Mouse (Mus musculus) stomach, embryonic 14.5 days (tissue): ENCODE measurements around the gene Trio. TPM values are rescaled to one million over a fixed set of nuclear protein-coding genes. Genes with fewer than 3 reads are reported as not detected.
"Not testable (repeated sequence)": the region's sequence is repeated elsewhere in the genome, so short reads cannot be mapped to it uniquely, and the experiment has no call there.

Experiments used
- ATAC-seq: fragments of 200-750 bp; cut with Nextera tagmentation; 2 replicates; pipeline ENCODE4 v1.8.0; 2017; ENCODE audit warnings: low read depth, moderate TSS enrichment; ENCODE audit not compliant: insufficient number of reproducible peaks, insufficient read depth, low FRiP score
- H3K27ac ChIP-seq: fragments of 300-500 bp; sonication (generic); 2 replicates; pipeline ENCODE4 v1.5.1; 2014; ENCODE audit warnings: mild to moderate bottlenecking, low read length, moderate library complexity, mixed read lengths
- H3K27me3 ChIP-seq: fragments of 300-500 bp; sonication (generic); 2 replicates; pipeline ENCODE4 v1.6.1; 2014; ENCODE audit warnings: low read length, control low read depth, mixed read lengths; ENCODE audit not compliant: control insufficient read depth, insufficient read depth
- H3K36me3 ChIP-seq: fragments of 300-500 bp; sonication (generic); 2 replicates; pipeline ENCODE4 v1.6.1; 2014; ENCODE audit warnings: mild to moderate bottlenecking, control low read depth, low read length, moderate library complexity, mixed read lengths; ENCODE audit not compliant: control insufficient read depth, insufficient read depth
- H3K4me1 ChIP-seq: fragments of 300-500 bp; sonication (generic); 2 replicates; pipeline ENCODE4 v1.6.1; 2014; ENCODE audit warnings: low read length, control low read depth, mixed read lengths; ENCODE audit not compliant: control insufficient read depth, insufficient read depth
- H3K4me2 ChIP-seq: fragments of 300-500 bp; sonication (generic); replicated peaks from 2 replicates; pipeline ENCODE4 v1.6.1; 2014; ENCODE audit warnings: low read depth, low read length, control low read depth
- H3K4me3 ChIP-seq: fragments of 300-500 bp; sonication (generic); 2 replicates; pipeline ENCODE4 v1.5.1; 2014; ENCODE audit warnings: low read depth, low read length, control low read depth
- H3K9ac ChIP-seq: fragments of 300-500 bp; sonication (generic); replicated peaks from 2 replicates; pipeline ENCODE4 v1.6.1; 2014; ENCODE audit warnings: low read depth, mild to moderate bottlenecking, control low read depth, low read length, moderate library complexity, mixed read lengths
- H3K9me3 ChIP-seq: fragments of 300-500 bp; sonication (generic); 2 replicates; pipeline ENCODE4 v1.6.1; 2016; ENCODE audit warnings: low read depth, low read length, control low read depth; ENCODE audit not compliant: control insufficient read depth
- WGBS: fragments of 180-500 bp; shearing (Covaris S2); extraction: QIAGEN DNeasy Blood & Tissue Kit; methylation state at CpG from one replicate; pipeline ENCODE4 v1.1.7; 2014; 5-methylcytosine and 5-hydroxymethylcytosine counted together
- polyA plus RNA-seq: library from polyadenylated mRNA; unstranded; fragments of >200 nt; fragmentation: Nextera tagmentation; extraction: Ambion mirVana; gene quantifications from 2 replicates; pipeline ENCODE4 v1.2.1, GENCODE M21; 2014

Gene Trio
- polyA plus RNA-seq, 1 experiment from 2014 or later: 54.2 TPM

DNA sequence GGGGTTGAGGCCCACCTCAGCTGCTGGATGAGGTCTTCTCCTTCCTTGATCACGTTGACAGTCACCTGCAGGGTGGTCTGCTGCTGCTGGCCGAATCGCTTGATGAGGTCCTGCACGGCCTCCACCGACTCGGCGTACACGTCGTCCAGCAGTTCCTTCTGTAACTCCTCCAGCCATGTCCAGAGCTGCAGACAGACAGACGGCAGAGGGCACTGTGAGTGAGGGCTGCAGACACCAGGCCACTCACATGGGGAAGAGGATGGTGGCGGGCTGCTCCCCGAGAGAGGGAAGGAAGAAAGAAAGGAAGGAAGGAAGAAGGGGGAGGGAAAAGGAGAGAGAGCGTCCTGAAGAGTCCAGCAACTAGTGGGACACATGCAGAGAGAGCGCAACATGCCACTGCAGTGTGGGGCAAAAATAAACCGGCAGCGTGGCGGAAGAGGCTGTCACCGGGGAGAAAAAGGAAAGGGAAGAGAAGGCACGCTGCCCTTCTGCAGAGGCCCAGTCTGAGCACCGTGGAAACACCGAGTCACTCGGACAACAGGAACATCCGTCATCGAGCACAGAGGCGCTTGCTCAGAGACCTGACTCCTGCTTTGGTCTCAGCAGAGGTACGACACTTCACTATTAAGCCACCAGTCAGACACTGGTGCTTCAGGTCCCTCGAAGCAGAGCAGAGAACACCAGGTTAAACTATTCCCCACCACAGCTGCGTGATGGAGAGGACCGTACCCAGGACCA, 169.4 kb downstream of the Trio start:
- Histone ChIP-seq H3K4me2 (no peak overlapping the region), H3K4me1 (peaks cover 3% of the 10 kb centered on the region; the same call in 1 of the 2 replicates), H3K4me3 (no peak overlapping the region), H3K9ac (no peak overlapping the region), H3K27me3 (no peaks in the 10 kb centered on the region), H3K9me3 (no peaks in the 10 kb centered on the region), H3K36me3 (peaks cover 20% of the 10 kb centered on the region), H3K27ac (no peak overlapping the region)
- ATAC-seq: no peak
- WGBS: 48% methylated on average over 29 of the region's 29 CpGs

DNA sequence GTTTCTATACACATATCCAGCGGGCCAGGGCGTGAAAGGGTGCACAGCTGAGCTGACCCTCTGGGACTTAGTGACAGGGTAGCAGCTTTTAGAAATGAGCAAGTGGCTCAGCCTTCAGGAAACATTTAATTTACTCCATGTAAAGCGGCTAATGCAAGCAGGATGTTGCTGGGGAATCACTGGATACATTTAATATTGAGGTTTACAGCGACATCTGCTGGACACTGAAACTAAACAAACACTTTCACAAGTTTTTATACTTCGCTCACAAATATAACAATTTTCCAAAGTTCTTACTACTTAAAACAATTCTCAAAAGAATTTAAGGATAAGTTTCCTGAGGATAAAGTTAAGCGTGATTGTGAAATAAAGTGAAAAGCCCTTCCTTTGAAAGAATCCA, 174.3 kb downstream of the Trio start:
- Histone ChIP-seq H3K4me2 (no peak overlapping the region), H3K9ac (no peak overlapping the region), H3K4me3 (no peak overlapping the region), H3K9me3 (no peaks in the 10 kb centered on the region), H3K4me1 (no peaks in the 10 kb centered on the region), H3K36me3 (peaks cover 58% of the 10 kb centered on the region), H3K27me3 (no peaks in the 10 kb centered on the region), H3K27ac (no peak overlapping the region)
- no peak for ATAC-seq
- 80% methylated on average over 6 of the region's 6 CpGs for WGBS

DNA sequence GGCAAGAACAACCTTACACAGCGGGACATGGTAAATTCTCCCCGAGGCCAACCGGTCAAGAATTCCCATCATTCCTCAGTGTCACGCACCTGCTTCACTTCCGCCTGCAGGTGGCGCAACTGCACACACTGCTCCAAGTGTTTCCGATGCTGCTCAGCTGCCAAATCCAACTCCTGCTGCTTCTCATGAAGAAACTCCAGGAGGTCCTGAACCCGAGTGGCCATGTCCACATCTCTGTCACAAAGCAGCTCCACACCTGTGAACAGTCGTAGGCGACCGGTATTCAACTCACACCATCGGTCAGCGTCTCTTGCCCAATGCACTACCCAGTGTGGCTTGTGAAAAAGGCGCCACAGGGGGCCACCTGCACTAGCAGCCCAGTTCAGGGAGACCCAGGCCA, 174.7 kb downstream of the Trio start:
- Histone ChIP-seq H3K4me3 (no peak overlapping the region), H3K9ac (no peak overlapping the region), H3K4me1 (no peaks in the 10 kb centered on the region), H3K4me2 (no peak overlapping the region), H3K36me3 (peaks cover 62% of the 10 kb centered on the region), H3K9me3 (no peaks in the 10 kb centered on the region), H3K27me3 (no peaks in the 10 kb centered on the region), H3K27ac (no peak overlapping the region)
- no peak for ATAC-seq
- WGBS: 87% methylated on average over 14 of the region's 14 CpGs

DNA sequence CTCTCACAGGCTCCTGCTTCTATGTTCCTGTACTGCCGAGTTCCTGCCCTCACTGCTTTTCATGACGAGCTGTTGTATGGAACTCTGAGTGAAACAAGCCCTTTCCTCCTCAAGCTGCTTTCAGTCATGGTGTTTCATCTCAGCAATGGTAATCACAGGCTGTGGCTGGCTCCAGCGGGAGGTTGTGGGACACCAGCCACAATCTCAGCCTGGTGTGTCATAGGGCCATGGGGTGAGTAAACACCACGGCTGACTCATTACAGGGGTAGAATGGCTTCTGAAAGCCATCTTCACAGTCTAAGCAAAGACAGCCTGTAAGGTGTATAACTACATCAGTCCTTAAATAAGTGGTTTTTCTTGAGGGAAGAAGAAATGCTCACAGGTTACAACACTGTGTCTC, 175.7 kb downstream of the Trio start:
- ATAC-seq: no peak
- H3K9me3 ChIP-seq: no peaks in the 10 kb centered on the region
- no peak overlapping the region for H3K4me2 ChIP-seq
- no peaks in the 10 kb centered on the region for H3K4me1 ChIP-seq
- no peak overlapping the region for H3K27ac ChIP-seq
- H3K9ac ChIP-seq: no peak overlapping the region; the same call in 1 of the 2 replicates
- H3K4me3 ChIP-seq: no peak overlapping the region
- WGBS: 89% methylated on average over 4 of the region's 4 CpGs
- no peaks in the 10 kb centered on the region for H3K27me3 ChIP-seq
- peaks cover 68% of the 10 kb centered on the region for H3K36me3 ChIP-seq

DNA sequence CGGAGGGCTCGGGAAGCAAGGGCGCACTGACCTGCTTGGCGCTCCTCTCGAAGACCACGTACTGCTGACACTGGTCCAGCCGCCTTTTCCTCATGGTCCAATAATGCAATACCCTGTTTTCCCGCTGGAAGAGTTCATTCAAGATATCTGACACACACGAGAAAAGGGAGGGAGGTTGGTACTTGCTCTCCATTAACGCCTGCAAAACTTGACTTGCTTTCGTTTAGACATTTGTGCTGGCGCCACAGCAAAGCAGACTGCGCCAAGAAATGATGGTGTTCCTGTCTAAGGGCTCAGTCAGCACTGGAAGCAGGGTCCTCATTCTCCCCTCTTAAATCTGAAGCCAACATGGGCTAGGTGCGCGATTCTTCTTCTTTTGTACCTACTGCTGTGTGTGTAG, 184.0 kb downstream of the Trio start:
- Histone ChIP-seq H3K27me3 (no peaks in the 10 kb centered on the region), H3K27ac (no peak overlapping the region), H3K36me3 (peaks cover 62% of the 10 kb centered on the region), H3K4me2 (no peak overlapping the region), H3K4me3 (no peak overlapping the region), H3K4me1 (no peaks in the 10 kb centered on the region), H3K9me3 (no peaks in the 10 kb centered on the region), H3K9ac (no peak overlapping the region)
- no peak for ATAC-seq
- WGBS: 94% methylated on average over 15 of the region's 15 CpGs

DNA sequence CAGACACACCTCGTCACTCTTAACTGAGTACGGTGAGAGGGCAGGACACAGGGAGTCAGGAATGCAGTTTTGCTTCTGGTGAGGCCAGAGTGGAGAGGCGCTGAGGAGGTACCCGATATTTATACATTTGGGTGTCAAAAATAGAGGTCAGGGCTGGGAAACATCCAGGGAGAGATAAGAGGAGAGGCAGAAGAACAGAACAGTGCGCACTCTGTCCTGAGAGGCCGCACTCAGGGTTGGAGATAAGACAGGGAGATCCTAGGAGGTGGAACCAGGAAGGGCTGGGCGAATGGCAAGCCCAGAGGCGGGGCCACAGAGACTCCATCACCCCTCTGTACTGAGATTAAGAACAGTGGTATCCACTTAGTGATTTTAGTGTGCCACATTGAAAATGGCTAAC, 185.1 kb downstream of the Trio start:
- no peaks in the 10 kb centered on the region for H3K9me3 ChIP-seq
- no peak overlapping the region for H3K27ac ChIP-seq
- H3K4me2 ChIP-seq: no peak overlapping the region
- no peaks in the 10 kb centered on the region for H3K4me1 ChIP-seq
- 57% methylated on average over 8 of the region's 8 CpGs for WGBS
- no peak overlapping the region for H3K9ac ChIP-seq
- no peaks in the 10 kb centered on the region for H3K27me3 ChIP-seq
- H3K36me3 ChIP-seq: peaks cover 52% of the 10 kb centered on the region
- no peak for ATAC-seq
- H3K4me3 ChIP-seq: no peak overlapping the region

DNA sequence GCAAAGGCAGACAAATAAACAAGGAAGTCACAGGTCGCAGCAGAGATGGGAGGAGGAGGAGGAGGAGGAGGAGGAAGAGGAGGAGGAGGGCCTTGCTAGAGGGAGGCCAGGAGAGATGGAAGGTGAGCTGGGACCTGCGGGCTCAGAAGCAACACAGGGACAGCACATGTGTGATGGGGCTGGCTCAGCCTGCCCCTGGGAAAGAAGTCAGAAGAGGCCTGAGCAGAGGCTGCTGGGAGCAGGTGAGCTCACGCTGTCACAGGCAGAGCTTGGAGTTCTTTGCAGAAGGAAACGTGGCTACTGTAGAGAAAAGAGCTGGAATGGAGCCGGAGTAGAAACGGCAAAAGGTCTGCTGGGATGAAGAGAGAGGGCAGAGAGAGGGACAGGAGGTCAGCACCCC, 185.5 kb downstream of the Trio start:
- Histone ChIP-seq H3K4me3 (no peak overlapping the region), H3K36me3 (peaks cover 50% of the 10 kb centered on the region), H3K27ac (no peak overlapping the region), H3K4me2 (no peak overlapping the region), H3K9me3 (no peaks in the 10 kb centered on the region), H3K27me3 (no peaks in the 10 kb centered on the region), H3K9ac (no peak overlapping the region), H3K4me1 (no peaks in the 10 kb centered on the region)
- no peak for ATAC-seq
- WGBS: 58% methylated on average over 6 of the region's 6 CpGs

DNA sequence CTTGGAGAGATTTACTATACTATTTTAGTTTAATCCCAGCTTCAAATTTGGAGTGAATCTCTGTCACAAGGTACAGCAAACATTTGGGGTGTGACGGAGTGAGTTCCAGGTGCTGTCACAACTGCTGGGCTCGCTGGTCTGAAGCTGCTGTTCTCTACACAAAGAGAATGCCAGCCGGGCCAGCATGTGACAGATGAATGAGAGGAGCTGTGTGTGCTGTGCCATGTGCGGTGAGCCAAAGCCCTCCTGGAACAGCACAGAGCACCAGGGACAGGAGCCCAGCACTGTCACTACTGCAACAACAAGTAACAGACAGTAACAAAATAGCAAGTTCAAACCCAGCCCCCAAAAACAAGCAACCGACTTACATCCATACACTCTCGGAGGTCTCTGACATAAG, 194.0 kb downstream of the Trio start:
- ATAC-seq: no peak
- no peaks in the 10 kb centered on the region for H3K9me3 ChIP-seq
- no peak overlapping the region for H3K4me2 ChIP-seq
- no peak overlapping the region for H3K9ac ChIP-seq
- H3K27ac ChIP-seq: no peak overlapping the region
- H3K27me3 ChIP-seq: no peaks in the 10 kb centered on the region
- H3K36me3 ChIP-seq: peaks cover 63% of the 10 kb centered on the region
- no peak overlapping the region for H3K4me3 ChIP-seq
- WGBS: 89% methylated on average over 6 of the region's 6 CpGs
- no peaks in the 10 kb centered on the region for H3K4me1 ChIP-seq

DNA sequence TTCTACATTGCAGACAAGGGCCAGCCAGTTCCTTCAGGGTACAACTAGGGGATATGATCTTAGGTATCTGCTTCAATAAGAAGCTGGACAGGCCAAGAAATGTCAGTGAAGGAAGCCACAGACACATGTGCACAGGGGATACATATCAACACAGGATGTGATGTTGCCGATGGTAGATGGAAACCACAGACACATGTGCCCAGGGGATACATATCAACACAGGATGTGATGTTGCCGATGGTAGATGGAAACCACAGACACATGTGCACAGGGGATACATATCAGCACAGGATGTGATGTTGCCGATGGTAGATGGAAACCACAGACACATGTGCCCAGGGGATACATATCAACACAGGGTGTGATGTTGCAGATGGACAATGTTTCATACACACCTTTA, 197.8 kb downstream of the Trio start:
- H3K9me3 ChIP-seq, H3K4me3 ChIP-seq, H3K27me3 ChIP-seq, ATAC-seq, H3K4me1 ChIP-seq, H3K9ac ChIP-seq, H3K27ac ChIP-seq, H3K4me2 ChIP-seq: not testable (repeated sequence)
- 87% methylated on average over 3 of the region's 3 CpGs for WGBS
- peaks cover 82% of the 10 kb centered on the region for H3K36me3 ChIP-seq
